Mouse (Mus musculus) brain, adult 10 weeks (tissue): Measurements from ENCODE around the gene Fam241a. TPM values are rescaled to one million over a fixed set of nuclear protein-coding genes. Genes with fewer than 3 reads are reported as not detected.

Experiments
- polyA plus RNA-seq: library from polyadenylated mRNA; stranded (reverse); fragments of 350-450 nt; fragmentation: Illumina TruSeq; extraction: RNeasy Lipid Tissue Mini Kit (QIAGEN cat#74804); gene quantifications from one replicate; pipeline ENCODE4 v1.2.3, GENCODE M21; 2015; ENCODE audit warnings: low read depth, low replicate concordance

Fam241a gene
- 5.8 TPM for polyA plus RNA-seq

DNA sequence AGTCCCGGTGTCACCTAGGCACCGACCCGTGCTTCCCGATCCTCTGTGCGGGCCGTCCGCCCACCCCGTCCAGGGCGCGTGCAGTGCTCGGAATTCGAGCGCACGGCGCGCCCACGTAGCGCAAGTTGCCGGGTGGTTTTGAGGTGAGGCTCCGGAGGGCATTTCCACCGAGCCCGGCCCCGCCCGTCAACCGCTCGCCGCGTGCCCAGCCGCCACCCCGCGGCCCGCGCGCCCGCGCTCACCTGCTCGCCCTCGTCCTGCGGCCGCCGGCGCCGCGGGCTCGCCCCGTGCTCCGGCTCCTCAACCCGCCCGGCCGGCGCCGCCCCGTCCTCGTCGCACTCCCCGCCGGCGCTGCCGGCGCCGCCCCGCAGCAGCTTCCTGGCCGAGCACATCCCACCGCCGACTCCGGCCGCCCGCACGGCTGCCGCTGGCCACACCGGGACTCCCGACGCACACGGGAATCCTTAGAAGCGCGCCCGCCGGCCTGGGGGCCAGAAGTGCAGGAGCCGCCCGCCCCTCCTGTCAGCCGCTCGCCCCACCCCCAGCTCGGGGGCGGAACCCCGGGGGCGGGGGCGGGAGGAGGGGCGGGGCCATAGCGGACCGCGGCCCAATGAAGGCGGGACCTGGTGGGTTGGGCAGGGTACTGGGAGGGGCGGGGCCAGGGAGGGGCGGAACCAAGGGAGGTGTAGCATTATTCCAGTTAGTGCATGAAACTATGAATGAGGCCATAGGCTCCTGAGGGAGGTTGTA is at the start of gene Fam241a:
TSS of gene Fam241a (minus strand) at position 533 of the 750 bp plus-strand sequence.

DNA sequence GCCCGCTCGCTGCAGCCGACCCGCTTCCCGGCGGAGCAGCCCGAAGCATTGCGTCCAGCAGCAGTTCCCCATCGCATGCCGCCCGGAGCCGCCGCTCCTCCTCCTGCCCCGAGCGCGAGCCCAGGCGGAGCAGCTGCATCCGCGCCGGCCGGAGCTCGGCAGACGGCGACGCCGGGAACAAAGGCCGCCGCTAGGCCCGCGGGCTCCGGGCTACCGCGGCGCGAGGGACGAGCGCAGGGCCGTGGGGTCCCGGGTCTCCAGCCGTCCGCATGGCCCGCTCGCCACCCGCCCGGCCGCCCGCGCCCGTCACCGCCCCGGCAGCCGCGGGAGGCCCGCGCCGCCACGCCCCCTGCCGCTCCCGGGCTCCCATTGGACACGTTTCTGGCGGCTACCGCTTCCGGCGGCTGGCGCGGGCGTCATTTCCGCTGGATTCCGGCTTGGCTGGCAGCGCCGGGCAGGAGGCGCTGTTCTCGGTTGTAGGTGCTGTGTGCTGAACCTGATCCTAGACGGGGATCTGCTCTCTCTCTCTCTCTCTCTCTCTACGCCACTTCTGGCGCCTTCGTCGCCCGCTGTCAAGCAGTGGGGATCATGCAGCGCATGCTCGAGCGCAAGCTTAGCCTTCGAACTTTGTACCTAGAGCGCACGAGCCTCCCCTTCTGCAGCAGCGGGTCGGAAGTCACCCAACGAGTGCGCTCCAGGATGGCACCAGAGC is 58.8 kb downstream of the Fam241a start, which contains the start of gene Ap1ar:
TSS of gene Ap1ar (minus strand) at position 370 of the 712 bp plus-strand sequence.

Other genes starting within 250 kb of the Fam241a start
- gene Alpk1, start 115.8 kb downstream of the Fam241a start, polyA plus RNA-seq, result 2.5 TPM
- gene Tifa, start 106.5 kb downstream of the Fam241a start, polyA plus RNA-seq, result 12.9 TPM
- 82.0 TPM for gene Ap1ar, start 58.8 kb downstream of the Fam241a start, polyA plus RNA-seq